Mouse (Mus musculus) intestine, embryonic 16.5 days (tissue): ENCODE measurements around the gene Spag7. TPM values are rescaled to one million over a fixed set of nuclear protein-coding genes. Genes with fewer than 3 reads are reported as not detected.

Source experiments
- ATAC-seq: fragments of 200-750 bp; cut with Nextera tagmentation; 2 replicates; pipeline ENCODE4 v1.8.0; 2017; ENCODE audit warnings: moderate TSS enrichment, moderate library complexity
- H3K27ac ChIP-seq: fragments of 300-500 bp; sonication (generic); 2 replicates; pipeline ENCODE4 v1.5.1; 2014; ENCODE audit warnings: mild to moderate bottlenecking, low read length
- H3K27me3 ChIP-seq: fragments of 300-500 bp; sonication (generic); replicated peaks from 2 replicates; pipeline ENCODE4 v1.6.1; 2014; ENCODE audit warnings: low read length, control low read depth, mixed read lengths; ENCODE audit not compliant: control insufficient read depth, insufficient read depth
- H3K36me3 ChIP-seq: fragments of 300-500 bp; sonication (generic); 2 replicates; pipeline ENCODE4 v1.6.1; 2014; ENCODE audit warnings: low read length, control low read depth; ENCODE audit not compliant: control insufficient read depth, insufficient read depth
- H3K4me1 ChIP-seq: fragments of 300-500 bp; sonication (generic); 2 replicates; pipeline ENCODE4 v1.6.1; 2014; ENCODE audit warnings: low read length, control low read depth, mixed read lengths; ENCODE audit not compliant: control insufficient read depth, insufficient read depth
- H3K4me2 ChIP-seq: fragments of 300-500 bp; sonication (generic); 2 replicates; pipeline ENCODE4 v1.6.1; 2014; ENCODE audit warnings: low read depth, low read length, control low read depth
- H3K4me3 ChIP-seq: fragments of 300-500 bp; sonication (generic); 2 replicates; pipeline ENCODE4 v1.5.1; 2014; ENCODE audit warnings: mild to moderate bottlenecking, low read length
- H3K9ac ChIP-seq: fragments of 300-500 bp; sonication (generic); 2 replicates; pipeline ENCODE4 v1.6.1; 2014; ENCODE audit warnings: low read depth, low read length
- H3K9me3 ChIP-seq: fragments of 300-500 bp; sonication (generic); 2 replicates; pipeline ENCODE4 v1.6.1; 2016; ENCODE audit warnings: low read length, control low read depth; ENCODE audit not compliant: control insufficient read depth
- WGBS: fragments of 180-500 bp; shearing (Covaris S2); extraction: QIAGEN DNeasy Blood & Tissue Kit; methylation state at CpG from one replicate; pipeline ENCODE4 v1.1.7; 2014; 5-methylcytosine and 5-hydroxymethylcytosine counted together
- microRNA-seq: library from miRNA; unstranded; fragments of <30 nt; microRNA quantifications from one replicate; pipeline ENCODE4, GENCODE M21; 2016
- polyA plus RNA-seq: library from polyadenylated mRNA; unstranded; fragments of >200 nt; fragmentation: Nextera tagmentation; extraction: Ambion mirVana; gene quantifications from 2 replicates; pipeline ENCODE4 v1.2.1, GENCODE M21; 2015

Gene Spag7
- polyA plus RNA-seq, 1 experiment from 2014 or later = 159 TPM

DNA sequence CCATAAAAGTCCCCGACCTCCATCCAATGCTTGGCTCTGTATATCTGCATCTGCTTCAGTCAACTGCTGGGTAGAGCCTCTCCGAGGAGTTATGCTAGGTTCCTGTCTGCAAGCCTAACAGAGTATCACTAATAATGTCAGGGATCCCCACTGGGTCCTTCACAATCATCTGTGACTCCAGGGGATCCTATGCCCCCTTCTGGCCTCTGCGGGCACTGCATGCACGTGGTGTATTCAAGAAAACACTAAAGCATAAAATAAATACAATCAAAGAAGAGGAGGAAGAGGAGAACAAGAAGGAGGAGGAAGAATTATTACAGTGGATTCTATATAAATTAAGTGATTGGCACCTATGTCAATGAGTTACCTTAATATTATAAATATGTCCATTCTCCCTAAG is 43.7 kb downstream of the Spag7 start:
- Histone ChIP-seq H3K36me3 (no peaks in the 10 kb centered on the region), H3K9me3 (no peaks in the 10 kb centered on the region), H3K4me1 (peaks cover 7% of the 10 kb centered on the region; the same call in 1 of the 2 replicates), H3K4me3 (no peak overlapping the region), H3K27ac (no peak overlapping the region), H3K9ac (no peak overlapping the region), H3K4me2 (no peak overlapping the region), H3K27me3 (no peaks in the 10 kb centered on the region)
- ATAC-seq = no peak
- 48% methylated on average over 4 of the region's 4 CpGs for WGBS

DNA sequence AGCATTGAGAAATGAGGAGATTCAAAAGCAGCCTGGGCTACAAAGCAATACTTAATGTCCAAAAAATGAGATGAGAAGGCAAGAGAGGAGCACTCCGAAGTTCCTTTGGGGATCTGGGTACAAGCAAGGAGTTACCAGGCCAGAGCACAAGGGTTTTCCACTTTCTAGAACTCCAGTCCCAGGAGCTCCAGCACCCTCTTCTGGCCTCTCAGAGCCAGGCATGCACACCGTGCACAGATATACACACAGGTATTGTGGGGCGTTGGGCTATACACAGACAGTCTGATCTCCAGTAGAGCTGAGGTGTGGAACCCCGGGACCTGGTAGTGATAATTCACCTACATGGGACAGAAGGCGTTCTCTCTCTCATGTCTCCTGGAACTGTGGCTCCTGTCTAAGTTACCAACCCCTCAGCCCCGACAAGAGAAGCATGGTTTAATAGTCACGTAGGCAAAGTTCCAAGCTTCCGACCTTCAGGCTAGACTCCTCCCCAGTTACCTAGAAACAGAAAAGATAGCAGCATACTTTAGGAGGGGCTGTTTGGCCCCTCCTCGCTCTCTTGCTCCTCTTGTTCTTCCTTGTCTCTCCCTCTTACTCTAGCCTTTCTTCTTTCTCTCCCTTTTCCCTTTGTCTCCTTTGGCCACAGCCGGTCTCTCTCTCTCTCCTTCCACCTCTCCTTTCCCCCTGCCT is 46.0 kb downstream of the Spag7 start:
- no peak overlapping the region for H3K9ac ChIP-seq
- ATAC-seq = peak; percentile 46
- H3K4me1 ChIP-seq = peaks cover 7% of the 10 kb centered on the region; the same call in 1 of the 2 replicates
- WGBS = 67% methylated on average over 10 of the region's 10 CpGs
- no peaks in the 10 kb centered on the region for H3K27me3 ChIP-seq
- H3K4me2 ChIP-seq = no peak overlapping the region
- H3K4me3 ChIP-seq = no peak overlapping the region
- no peaks in the 10 kb centered on the region for H3K36me3 ChIP-seq
- H3K27ac ChIP-seq = no peak overlapping the region
- no peaks in the 10 kb centered on the region for H3K9me3 ChIP-seq

GRCm38 (mm10) chr11:70621972-70622814 is 47.0 kb downstream of the Spag7 start:
- H3K9me3 ChIP-seq = no peaks in the 10 kb centered on the region
- H3K4me2 ChIP-seq = no peak overlapping the region
- H3K4me3 ChIP-seq = no peak overlapping the region
- WGBS = 29% methylated on average over 7 of the region's 7 CpGs
- H3K4me1 ChIP-seq = peaks cover 7% of the 10 kb centered on the region; the same call in 1 of the 2 replicates
- no peaks in the 10 kb centered on the region for H3K27me3 ChIP-seq
- peak overlapping the region; percentile 63 for H3K27ac ChIP-seq
- ATAC-seq = peak; percentile 71
- no peaks in the 10 kb centered on the region for H3K36me3 ChIP-seq
- 0 out of 2 replicates have a peak overlapping the region, but pooled peaks have one; percentile 46 for H3K9ac ChIP-seq

GRCm38 (mm10) chr11:70619101-70619500 is 50.1 kb downstream of the Spag7 start, which contains the start of gene Chrne:
TSS of gene Chrne (minus strand) at chr11:70619216.
- H3K27ac ChIP-seq = no peak within 1 kb of the TSS
- ATAC-seq = no peak

DNA sequence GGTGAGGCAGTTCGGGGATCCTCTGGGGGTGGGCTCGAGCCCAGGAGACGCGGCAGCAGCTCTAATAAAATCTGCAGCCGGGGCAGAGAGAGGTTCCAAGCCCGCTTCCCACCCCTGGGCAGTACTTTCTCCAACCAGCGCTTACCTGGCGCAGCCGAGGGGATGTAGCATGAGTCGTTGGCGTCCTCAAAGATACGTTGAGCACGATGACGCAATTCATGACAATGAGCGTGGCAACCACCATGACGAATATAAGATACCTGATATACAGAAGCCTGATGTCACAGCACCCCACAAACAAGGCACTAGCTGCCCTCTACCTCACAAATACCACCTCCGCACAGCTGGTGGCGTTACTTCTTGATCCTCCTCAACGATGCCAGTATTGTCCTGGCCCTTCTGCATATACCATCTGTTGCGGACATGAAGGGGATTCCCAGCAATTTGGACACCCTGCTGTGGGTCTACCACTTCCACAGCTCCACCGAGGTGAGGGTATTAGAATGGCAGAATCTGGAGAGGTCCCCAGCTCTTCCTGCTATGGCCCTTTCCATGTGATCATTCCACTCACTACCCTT is 53.6 kb downstream of the Spag7 start, which contains the start of gene 4930544D05Rik:
4930544D05Rik (plus strand) TSS at position 333 of the 578 bp plus-strand sequence.
- peak; percentile 32 for ATAC-seq
- H3K27ac ChIP-seq = peak within 1 kb of the TSS; percentile 53

More at GRCm38 (mm10) chr11:70619101-70619500, 50.1 kb downstream of the Spag7 start, which contains the start of gene Chrne:
- Histone ChIP-seq H3K9ac (no peak within 1 kb of the TSS), H3K4me2 (no peak within 1 kb of the TSS), H3K36me3 (no peaks in the 10 kb centered on the region), H3K4me1 (peaks cover 10% of the 10 kb centered on the region), H3K9me3 (no peaks in the 10 kb centered on the region), H3K4me3 (no peak within 1 kb of the TSS), H3K27me3 (no peaks in the 10 kb centered on the region)
- WGBS = 75% methylated on average over 1 of the region's 1 CpGs

GRCm38 (mm10) chr11:70615074-70615473 is 54.1 kb downstream of the Spag7 start:
- H3K4me2 ChIP-seq = peak overlapping the region; percentile 94
- H3K4me1 ChIP-seq = peaks cover 3% of the 10 kb centered on the region; the same call in 1 of the 2 replicates
- H3K4me3 ChIP-seq = peak overlapping the region; percentile 51
- peak overlapping the region; percentile 66 for H3K9ac ChIP-seq
- ATAC-seq = peak; percentile 95
- 1% methylated on average over 17 of the region's 17 CpGs for WGBS
- peak overlapping the region; percentile 53 for H3K27ac ChIP-seq
- H3K9me3 ChIP-seq = no peaks in the 10 kb centered on the region
- H3K27me3 ChIP-seq = no peaks in the 10 kb centered on the region
- H3K36me3 ChIP-seq = peaks cover 7% of the 10 kb centered on the region

More for the DNA sequence above, 53.6 kb downstream of the Spag7 start, which contains the start of gene 4930544D05Rik:
- peak within 1 kb of the TSS; percentile 66 for H3K9ac ChIP-seq
- H3K4me3 ChIP-seq = peak within 1 kb of the TSS; percentile 51
- WGBS = 14% methylated on average over 21 of the region's 21 CpGs
- peak within 1 kb of the TSS; percentile 94 for H3K4me2 ChIP-seq
- H3K27me3 ChIP-seq = no peaks in the 10 kb centered on the region
- H3K36me3 ChIP-seq = peaks cover 7% of the 10 kb centered on the region
- H3K4me1 ChIP-seq = peaks cover 3% of the 10 kb centered on the region; the same call in 1 of the 2 replicates
- no peaks in the 10 kb centered on the region for H3K9me3 ChIP-seq

Small RNA genes within 50 kb of the gene (microRNA-seq; reads per million reads assigned to microRNA genes)
- gene Mir6925 = not detected

Other genes with a start within 250 kb of the Spag7 start
- 10.1 and 10.7 TPM in 2 replicates for gene Arrb2, start 236.8 kb downstream of the Spag7 start, polyA plus RNA-seq
- 38.4 and 41.7 TPM in 2 replicates for gene Med11, start 217.5 kb downstream of the Spag7 start, polyA plus RNA-seq
- 1.1 and 1.2 TPM in 2 replicates for gene Zmynd15, start 210.0 kb downstream of the Spag7 start, polyA plus RNA-seq
- gene Cxcl16, start 209.4 kb downstream of the Spag7 start, polyA plus RNA-seq = 10.9 and 11.9 TPM in 2 replicates
- 253 and 283 TPM in 2 replicates for gene Tm4sf5, start 164.2 kb downstream of the Spag7 start, polyA plus RNA-seq
- gene Vmo1, start 154.8 kb downstream of the Spag7 start, polyA plus RNA-seq = 0.28 and 0.71 TPM in 2 replicates
- gene Gltpd2, start 150.2 kb downstream of the Spag7 start, polyA plus RNA-seq = 1.9 and 2.0 TPM in 2 replicates
- 626 and 669 TPM in 2 replicates for gene Psmb6, start 144.0 kb downstream of the Spag7 start, polyA plus RNA-seq
- not detected in 2 replicates for gene Gm40193, start 136.5 kb downstream of the Spag7 start, polyA plus RNA-seq
- gene Pld2, start 129.4 kb downstream of the Spag7 start, polyA plus RNA-seq = 9.3 and 10.0 TPM in 2 replicates
- 9.3 and 10.6 TPM in 2 replicates for gene Mink1, start 106.5 kb downstream of the Spag7 start, polyA plus RNA-seq
- not detected in 2 replicates for gene 4930544D05Rik, start 53.6 kb downstream of the Spag7 start, polyA plus RNA-seq
- gene Chrne, start 50.2 kb downstream of the Spag7 start, polyA plus RNA-seq = 0.17 TPM in 1 of 2 replicates, not detected in the other
- gene Gp1ba, start 30.3 kb downstream of the Spag7 start, polyA plus RNA-seq = 0.05 and 0.06 TPM in 2 replicates
- 121 and 123 TPM in 2 replicates for gene Rnf167, start 22.2 kb downstream of the Spag7 start, polyA plus RNA-seq
- 215 and 216 TPM in 2 replicates for gene Slc25a11, start 21.9 kb downstream of the Spag7 start, polyA plus RNA-seq
- 2,307 and 2,326 TPM in 2 replicates for gene Pfn1, start 14.8 kb downstream of the Spag7 start, polyA plus RNA-seq
- gene Eno3, start 12.2 kb downstream of the Spag7 start, polyA plus RNA-seq = 12.8 and 13.5 TPM in 2 replicates
- 14.2 and 14.4 TPM in 2 replicates for gene Camta2, start 18.7 kb upstream of the Spag7 start, polyA plus RNA-seq
- gene Inca1, start 30.7 kb upstream of the Spag7 start, polyA plus RNA-seq = 1.4 and 1.8 TPM in 2 replicates
- gene Kif1c, start 31.1 kb upstream of the Spag7 start, polyA plus RNA-seq = 2.3 and 2.8 TPM in 2 replicates
- 4.8 and 5.3 TPM in 2 replicates for gene Zfp3, start 94.8 kb upstream of the Spag7 start, polyA plus RNA-seq
- 0.37 and 1.0 TPM in 2 replicates for gene Scimp, start 143.2 kb upstream of the Spag7 start, polyA plus RNA-seq
- gene Rabep1, start 175.4 kb upstream of the Spag7 start, polyA plus RNA-seq = 55.8 and 60.7 TPM in 2 replicates